ENCODE assay signal across 11 mouse cellular contexts in genomic region chr15:85666496-85666895, GRCm38 (mm10).
A peak's percentile ranks its signal among the peaks of the same experiment; 100 is the strongest.
DNase-seq lines count a peak whose midpoint lies in the region; ATAC-seq and TF ChIP-seq lines count a peak whose summit lies in the region.
"Had no signal": no experiment of that assay in that cellular context is flagged by ENCODE, and none has a peak within 500 bp of the region (broad histone marks: within the 10 kb centered on the region; RNA-seq: fewer than 3 reads in every experiment).

No protein-coding gene starts in this region.

- H3K27me3 ChIP-seq in forebrain, embryonic 12.5 days, result peaks cover 82% of the 10 kb centered on the region
- H3K27me3 ChIP-seq in forebrain, embryonic 11.5 days (ENCODE audit: control insufficient read depth, insufficient read depth, low read length), result peaks cover 83% of the 10 kb centered on the region
- H3K27me3 ChIP-seq in MEL (ENCODE audit: control insufficient read depth in 1 of 2, insufficient read depth in 2 of 2, low read length in 2 of 2), result no peaks in the 10 kb centered on the region
- H3K27me3 ChIP-seq in hindbrain, postnatal 0 days (ENCODE audit: insufficient read depth, low read length), result no peaks in the 10 kb centered on the region
- no peaks in the 10 kb centered on the region for H3K27me3 ChIP-seq in kidney, embryonic 16.5 days (ENCODE audit: insufficient read depth, low read length)

- H3K79me2 ChIP-seq in MEL (ENCODE audit: control insufficient read depth, insufficient read depth, low read length, poor library complexity), result peaks cover 49% of the 10 kb centered on the region

- no peak for TF ChIP-seq CTCF in left cerebral cortex, adult 2 months (IDR thresholded peaks at IDR 0.05)
- no peak for TF ChIP-seq CTCF in MEL (IDR thresholded peaks at IDR 0.05 in 2 of 3, conservative IDR thresholded peaks at IDR 0.05 in 1 of 3; ENCODE audit: control insufficient read depth in 1 of 3, insufficient read depth in 1 of 3, low read depth in 2 of 3, low read length in 3 of 3, poor library complexity in 1 of 3, severe bottlenecking in 1 of 3)
- TF ChIP-seq CTCF in hindbrain, postnatal 0 days (IDR thresholded peaks at IDR 0.05; ENCODE audit: low read depth), result no peak

- no peak for TF ChIP-seq RAD21 in MEL (IDR thresholded peaks at IDR 0.05; ENCODE audit: low read depth, low read length)

- H3K9ac ChIP-seq in forebrain, embryonic 12.5 days, result no peak overlapping the region
- H3K9ac ChIP-seq in forebrain, embryonic 11.5 days (ENCODE audit: low read length), result no peak overlapping the region
- peak overlapping the region; percentile 99 for H3K9ac ChIP-seq in MEL (ENCODE audit: control insufficient read depth, low read depth, low read length, poor library complexity, severe bottlenecking)
- peak overlapping the region; percentile 62 for H3K9ac ChIP-seq in hindbrain, postnatal 0 days (replicated peaks; ENCODE audit: low read length)
- H3K9ac ChIP-seq in kidney, embryonic 16.5 days (replicated peaks; ENCODE audit: low read length), result no peak overlapping the region
- H3K9ac ChIP-seq: liver, embryonic 13.5 days; midbrain, embryonic 12.5 days had no signal

- no peak overlapping the region for H3K4me3 ChIP-seq in forebrain, embryonic 12.5 days (replicated peaks)
- H3K4me3 ChIP-seq in forebrain, embryonic 11.5 days (ENCODE audit: low read depth, low read length), result no peak overlapping the region
- H3K4me3 ChIP-seq in left cerebral cortex, adult 2 months, result peak overlapping the region; percentile 38
- H3K4me3 ChIP-seq in MEL (ENCODE audit: control insufficient read depth in 1 of 2, insufficient read depth in 1 of 2, low read depth in 2 of 2, low read length in 2 of 2), result peak overlapping the region; percentile 67 to 77
- peak overlapping the region; percentile 20 for H3K4me3 ChIP-seq in hindbrain, postnatal 0 days (ENCODE audit: low read length)
- H3K4me3 ChIP-seq in kidney, embryonic 16.5 days (ENCODE audit: low read length), result no peak overlapping the region
- H3K4me3 ChIP-seq: liver, embryonic 13.5 days; midbrain, embryonic 12.5 days had no signal

- no peak for DNase-seq in forebrain, embryonic 11.5 days (ENCODE audit: low spot score)
- peak in 1 of 2 experiments; percentile 24 for DNase-seq in left cerebral cortex, adult 2 months (ENCODE audit: extremely low spot score in 1 of 2, low spot score in 2 of 2)
- DNase-seq in left cerebral cortex, adult 11 months (ENCODE audit: low spot score), result no peak
- peak; percentile 73 for DNase-seq in MEL (ENCODE audit: low read depth, low spot score)
- no peak for DNase-seq in hindbrain, postnatal 0 days (ENCODE audit: low spot score)
- DNase-seq in urinary bladder, postnatal 4 days (ENCODE audit: low spot score in 2 of 2), result no peak
- DNase-seq: liver, embryonic 13.5 days; retina, postnatal 1 day had no signal

- ATAC-seq in forebrain, embryonic 12.5 days (ENCODE audit: low FRiP score), result no peak
- no peak for ATAC-seq in forebrain, embryonic 11.5 days (replicated peaks; ENCODE audit: low FRiP score)
- no peak for ATAC-seq in hindbrain, postnatal 0 days
- no peak for ATAC-seq in kidney, embryonic 16.5 days (ENCODE audit: low FRiP score, low TSS enrichment)

- H3K4me2 ChIP-seq in forebrain, embryonic 12.5 days, result 0 out of 2 replicates have a peak overlapping the region, but pooled peaks have one; percentile 4
- H3K4me2 ChIP-seq in forebrain, embryonic 11.5 days (ENCODE audit: low read depth, low read length, severe bottlenecking), result no peak overlapping the region
- peak overlapping the region; percentile 74 for H3K4me2 ChIP-seq in hindbrain, postnatal 0 days (ENCODE audit: low read depth, low read length)
- no peak overlapping the region for H3K4me2 ChIP-seq in kidney, embryonic 16.5 days (replicated peaks; ENCODE audit: low read depth, low read length)
- H3K4me2 ChIP-seq: liver, embryonic 13.5 days; midbrain, embryonic 12.5 days had no signal

- 56% methylated on average over 9 of the region's 9 CpGs for WGBS in forebrain, embryonic 12.5 days
- 60% methylated on average over 9 of the region's 9 CpGs for WGBS in forebrain, embryonic 11.5 days
- 51% methylated on average over 9 of the region's 9 CpGs for WGBS in hindbrain, postnatal 0 days
- WGBS in kidney, embryonic 16.5 days, result 80% methylated on average over 9 of the region's 9 CpGs

- no peaks in the 10 kb centered on the region for H3K9me3 ChIP-seq in forebrain, embryonic 12.5 days
- H3K9me3 ChIP-seq in forebrain, embryonic 11.5 days (ENCODE audit: control insufficient read depth, low read length), result no peaks in the 10 kb centered on the region
- H3K9me3 ChIP-seq in MEL (replicated peaks; ENCODE audit: insufficient read depth, low read length), result no peaks in the 10 kb centered on the region
- H3K9me3 ChIP-seq in hindbrain, postnatal 0 days (ENCODE audit: low read length), result no peaks in the 10 kb centered on the region
- no peaks in the 10 kb centered on the region for H3K9me3 ChIP-seq in kidney, embryonic 16.5 days (ENCODE audit: low read length)
- H3K9me3 ChIP-seq: liver, embryonic 13.5 days; midbrain, embryonic 12.5 days had no signal

- no peak for TF ChIP-seq POLR2A in MEL (IDR thresholded peaks at IDR 0.05; ENCODE audit: control insufficient read depth in 1 of 2, insufficient read depth in 1 of 2, low read depth in 1 of 2, low read length in 2 of 2, poor library complexity in 1 of 2)

- no peak overlapping the region for H3K27ac ChIP-seq in forebrain, embryonic 12.5 days
- H3K27ac ChIP-seq in forebrain, embryonic 11.5 days (ENCODE audit: low read depth, low read length), result no peak overlapping the region
- peak overlapping the region; percentile 100 for H3K27ac ChIP-seq in left cerebral cortex, adult 2 months
- H3K27ac ChIP-seq in MEL (ENCODE audit: control insufficient read depth, low read depth, low read length), result peak overlapping the region; percentile 93
- peak overlapping the region; percentile 100 for H3K27ac ChIP-seq in hindbrain, postnatal 0 days
- H3K27ac ChIP-seq in kidney, embryonic 16.5 days (ENCODE audit: low read length), result no peak overlapping the region
- H3K27ac ChIP-seq: liver, embryonic 13.5 days; midbrain, embryonic 12.5 days had no signal

- intact Hi-C loops in left cerebral cortex, adult 2 months (cut with DNase I), result no loop called here

- no peaks in the 10 kb centered on the region for H3K36me3 ChIP-seq in forebrain, embryonic 12.5 days (replicated peaks)
- H3K36me3 ChIP-seq in forebrain, embryonic 11.5 days (ENCODE audit: control insufficient read depth, insufficient read depth, low read length), result no peaks in the 10 kb centered on the region
- peaks cover 0 to 8% of the 10 kb centered on the region in 2 experiments; a peak in 2 of 4 replicates for H3K36me3 ChIP-seq in MEL (ENCODE audit: control insufficient read depth in 1 of 2, insufficient read depth in 2 of 2, low read length in 2 of 2)
- no peaks in the 10 kb centered on the region for H3K36me3 ChIP-seq in hindbrain, postnatal 0 days (ENCODE audit: insufficient read depth, low read length)
- no peaks in the 10 kb centered on the region for H3K36me3 ChIP-seq in kidney, embryonic 16.5 days (ENCODE audit: insufficient read depth, low read length)
- H3K36me3 ChIP-seq: liver, embryonic 13.5 days; midbrain, embryonic 12.5 days had no signal

- TF ChIP-seq EP300 in MEL (IDR thresholded peaks at IDR 0.05; ENCODE audit: low read depth in 1 of 2, low read length in 2 of 2), result no peak

- peaks cover 21% of the 10 kb centered on the region for H3K4me1 ChIP-seq in forebrain, embryonic 12.5 days
- 0 out of 2 replicates have a peak, but pooled peaks cover 6% of the 10 kb centered on the region for H3K4me1 ChIP-seq in forebrain, embryonic 11.5 days (replicated peaks; ENCODE audit: control insufficient read depth, insufficient read depth, low read length)
- H3K4me1 ChIP-seq in MEL (ENCODE audit: control insufficient read depth in 1 of 2, insufficient read depth in 2 of 2, low read length in 2 of 2), result peaks cover 0 to 8% of the 10 kb centered on the region in 2 experiments; a peak in 2 of 4 replicates
- peaks cover 19% of the 10 kb centered on the region; the same call in 1 of the 2 replicates for H3K4me1 ChIP-seq in hindbrain, postnatal 0 days (ENCODE audit: insufficient read depth, low read length)
- peaks cover 18% of the 10 kb centered on the region for H3K4me1 ChIP-seq in kidney, embryonic 16.5 days (ENCODE audit: insufficient read depth, low read length)

TF ChIP-seq in MEL, 35 proteins besides CTCF, POLR2A, EP300 and RAD21 (continues in another document):
- no peak for TF ChIP-seq POLR2AphosphoS5 (IDR thresholded peaks at IDR 0.05; ENCODE audit: borderline replicate concordance, low read depth, low read length)
- TF ChIP-seq NRF1 (IDR thresholded peaks at IDR 0.05; ENCODE audit: insufficient read depth, low read depth, low read length, poor library complexity, severe bottlenecking), result no peak
- TF ChIP-seq ZMIZ1 (IDR thresholded peaks at IDR 0.05; ENCODE audit: low read depth, low read length), result 0 out of 2 replicates have a peak, but pooled peaks have one; percentile 20
- TF ChIP-seq UBTF (IDR thresholded peaks at IDR 0.05; ENCODE audit: borderline replicate concordance, insufficient read depth, low read depth, low read length), result no peak
- TF ChIP-seq MAZ (IDR thresholded peaks at IDR 0.05; ENCODE audit: low read depth, low read length), result no peak
- no peak for TF ChIP-seq ZKSCAN1 (IDR thresholded peaks at IDR 0.05; ENCODE audit: low read depth, low read length)
- TF ChIP-seq POLR2AphosphoS2 (IDR thresholded peaks at IDR 0.05; ENCODE audit: low read length), result no peak
- TF ChIP-seq ELF1 (IDR thresholded peaks at IDR 0.05; ENCODE audit: low read depth, low read length), result no peak
- TF ChIP-seq KAT2A (conservative IDR thresholded peaks at IDR 0.05; ENCODE audit: low read depth, low read length), result no peak
- TF ChIP-seq MAFK (IDR thresholded peaks at IDR 0.05; ENCODE audit: borderline replicate concordance, low read depth, low read length), result no peak
- no peak for TF ChIP-seq RCOR1 (IDR thresholded peaks at IDR 0.05; ENCODE audit: low read depth, low read length)
- no peak for TF ChIP-seq CHD2 (IDR thresholded peaks at IDR 0.05; ENCODE audit: low read length)
- TF ChIP-seq SIN3A (IDR thresholded peaks at IDR 0.05; ENCODE audit: low read length), result 0 out of 2 replicates have a peak, but pooled peaks have one; percentile 43
- no peak for TF ChIP-seq ETS1 (IDR thresholded peaks at IDR 0.05; ENCODE audit: low read depth, low read length)
- no peak for TF ChIP-seq ZNF384 (IDR thresholded peaks at IDR 0.05; ENCODE audit: low read depth, low read length)
- no peak for TF ChIP-seq GABPA (IDR thresholded peaks at IDR 0.05; ENCODE audit: low read depth, low read length)
- TF ChIP-seq TBP (IDR thresholded peaks at IDR 0.05; ENCODE audit: low read depth, low read length), result peak; percentile 67
- no peak for TF ChIP-seq E2F4 (IDR thresholded peaks at IDR 0.05; ENCODE audit: borderline replicate concordance, low read depth, low read length)
- TF ChIP-seq MEF2A (IDR thresholded peaks at IDR 0.05; ENCODE audit: extremely low read depth, insufficient replicate concordance, low read depth, low read length, poor library complexity, severe bottlenecking), result no peak
- TF ChIP-seq HCFC1 (IDR thresholded peaks at IDR 0.05; ENCODE audit: low read depth, low read length), result no peak
- TF ChIP-seq MYC (IDR thresholded peaks at IDR 0.05; ENCODE audit: low read depth, low read length), result no peak

Comparison
In these comparisons a context has a peak if more than half of its experiments do, and no peak if none do; other contexts are left out.
1. H3K4me2 ChIP-seq: peak in forebrain, embryonic 12.5 days (single experiment) and hindbrain, postnatal 0 days (single experiment); none in forebrain, embryonic 11.5 days (single experiment) and kidney, embryonic 16.5 days (single experiment).
2. H3K27ac ChIP-seq: peak in left cerebral cortex, adult 2 months (single experiment), MEL (single experiment) and hindbrain, postnatal 0 days (single experiment); none in forebrain, embryonic 12.5 days (single experiment), forebrain, embryonic 11.5 days (single experiment) and kidney, embryonic 16.5 days (single experiment).
3. H3K4me3 ChIP-seq: peak in left cerebral cortex, adult 2 months (single experiment), MEL (2 of 2) and hindbrain, postnatal 0 days (single experiment); none in forebrain, embryonic 12.5 days (single experiment), forebrain, embryonic 11.5 days (single experiment) and kidney, embryonic 16.5 days (single experiment).
4. H3K9ac ChIP-seq: peak in MEL (single experiment) and hindbrain, postnatal 0 days (single experiment); none in forebrain, embryonic 12.5 days (single experiment), forebrain, embryonic 11.5 days (single experiment) and kidney, embryonic 16.5 days (single experiment).